Mouse (Mus musculus) stomach, postnatal 0 days (tissue): ENCODE results near the gene Eefsec. TPM values are rescaled to one million over a fixed set of nuclear protein-coding genes. Genes with fewer than 3 reads are reported as not detected.

Experiments used
- ATAC-seq: fragments of 200-750 bp; cut with Nextera tagmentation; 2 replicates; pipeline ENCODE4 v1.8.0; 2017; ENCODE audit not compliant: low FRiP score, low TSS enrichment
- DNase-seq: peaks from one replicate; pipeline ENCODE4 v3.0.0-alpha.2; 2016; ENCODE audit warnings: low spot score
- H3K27ac ChIP-seq: fragments of 300-500 bp; sonication (generic); replicated peaks from 2 replicates; pipeline ENCODE4 v1.5.1; 2014; ENCODE audit warnings: mild to moderate bottlenecking, control low read depth
- H3K27me3 ChIP-seq: fragments of 300-500 bp; sonication (generic); 2 replicates; pipeline ENCODE4 v1.6.1; 2014; ENCODE audit warnings: low read length; ENCODE audit not compliant: control insufficient read depth, insufficient read depth
- H3K36me3 ChIP-seq: fragments of 300-500 bp; sonication (generic); 2 replicates; pipeline ENCODE4 v1.6.1; 2014; ENCODE audit warnings: low read length, mixed read lengths; ENCODE audit not compliant: control insufficient read depth, insufficient read depth
- H3K4me1 ChIP-seq: fragments of 300-500 bp; sonication (generic); replicated peaks from 2 replicates; pipeline ENCODE4 v1.6.1; 2014; ENCODE audit warnings: antibody characterized with exemption; ENCODE audit not compliant: control insufficient read depth, insufficient read depth
- H3K4me2 ChIP-seq: fragments of 300-500 bp; sonication (generic); replicated peaks from 2 replicates; pipeline ENCODE4 v1.6.1; 2014; ENCODE audit warnings: low read depth, mild to moderate bottlenecking, control low read depth, moderate library complexity
- H3K4me3 ChIP-seq: fragments of 300-500 bp; sonication (generic); 2 replicates; pipeline ENCODE4 v1.5.1; 2014; ENCODE audit warnings: low read depth, low read length, control low read depth
- H3K9ac ChIP-seq: fragments of 300-500 bp; sonication (generic); 2 replicates; pipeline ENCODE4 v1.6.1; 2014; ENCODE audit warnings: mild to moderate bottlenecking, low read length, control low read depth, mixed read lengths
- H3K9me3 ChIP-seq: fragments of 300-500 bp; sonication (generic); 2 replicates; pipeline ENCODE4 v1.6.1; 2016; ENCODE audit warnings: low read length; ENCODE audit not compliant: control insufficient read depth
- CTCF ChIP-seq: IDR thresholded peaks from 2 replicates; pipeline ENCODE4 v1.5.1; 2016; ENCODE audit warnings: antibody characterized with exemption, low read depth, mild to moderate bottlenecking, moderate library complexity
- EP300 ChIP-seq: optimal IDR thresholded peaks from 2 replicates; pipeline ENCODE3; 2016; ENCODE audit warnings: antibody characterized with exemption
- WGBS: fragments of 180-500 bp; shearing (Covaris S2); extraction: QIAGEN DNeasy Blood & Tissue Kit; methylation state at CpG from one replicate; pipeline ENCODE4 v1.1.7; 2014; 5-methylcytosine and 5-hydroxymethylcytosine counted together
- polyA plus RNA-seq: library from polyadenylated mRNA; unstranded; fragments of >200 nt; fragmentation: Nextera tagmentation; extraction: Ambion mirVana; gene quantifications from 2 replicates; pipeline ENCODE4 v1.2.1, GENCODE M21; 2015

Eefsec gene
- polyA plus RNA-seq, 1 experiment from 2014 or later: 20.6 TPM

- peaks cover 3% of the 10 kb centered on the region; the same call in 1 of the 2 replicates for H3K27me3 ChIP-seq
- no peaks in the 10 kb centered on the region for H3K4me1 ChIP-seq
- no peak for DNase-seq
- no peaks in the 10 kb centered on the region for H3K9me3 ChIP-seq
- no peak overlapping the region for H3K9ac ChIP-seq
- H3K4me2 ChIP-seq: no peak overlapping the region
- TF ChIP-seq EP300 (no peak), CTCF (no peak)
- no peak overlapping the region for H3K4me3 ChIP-seq
- no peak overlapping the region for H3K27ac ChIP-seq
- H3K36me3 ChIP-seq: no peaks in the 10 kb centered on the region
- WGBS: 42% methylated on average over 8 of the region's 8 CpGs
- no peak for ATAC-seq
Measured at GRCm38 (mm10) chr6:88235461-88235860, 210.9 kb downstream of the Eefsec start.

GRCm38 (mm10) chr6:88233996-88234395, 212.3 kb downstream of the Eefsec start:
- Histone ChIP-seq H3K9me3 (no peaks in the 10 kb centered on the region), H3K4me1 (no peaks in the 10 kb centered on the region), H3K9ac (no peak overlapping the region), H3K27ac (no peak overlapping the region), H3K4me3 (no peak overlapping the region), H3K4me2 (no peak overlapping the region), H3K27me3 (no peaks in the 10 kb centered on the region), H3K36me3 (no peaks in the 10 kb centered on the region)
- TF ChIP-seq EP300 (no peak), CTCF (no peak)
- peak; percentile 44; the same call in 1 of the 2 replicates for ATAC-seq
- 55% methylated on average over 8 of the region's 8 CpGs for WGBS
- peak; percentile 29 for DNase-seq

GRCm38 (mm10) chr6:88232221-88232620, 214.1 kb downstream of the Eefsec start:
- H3K36me3 ChIP-seq: no peaks in the 10 kb centered on the region
- H3K27ac ChIP-seq: no peak overlapping the region
- ATAC-seq: no peak
- WGBS: 50% methylated on average over 6 of the region's 6 CpGs
- H3K4me3 ChIP-seq: no peak overlapping the region
- no peak overlapping the region for H3K9ac ChIP-seq
- no peaks in the 10 kb centered on the region for H3K27me3 ChIP-seq
- TF ChIP-seq EP300: no peak
- no peak for TF ChIP-seq CTCF
- H3K9me3 ChIP-seq: no peaks in the 10 kb centered on the region
- H3K4me1 ChIP-seq: no peaks in the 10 kb centered on the region
- H3K4me2 ChIP-seq: no peak overlapping the region
- no peak for DNase-seq

GRCm38 (mm10) chr6:88231821-88232220, 214.5 kb downstream of the Eefsec start:
- ATAC-seq: no peak

GRCm38 (mm10) chr6:88229221-88229620, 217.1 kb downstream of the Eefsec start:
- H3K27ac ChIP-seq: no peak overlapping the region
- WGBS: 79% methylated on average over 12 of the region's 12 CpGs
- H3K4me1 ChIP-seq: no peaks in the 10 kb centered on the region
- ATAC-seq (no peak), DNase-seq (no peak)
- H3K9ac ChIP-seq: no peak overlapping the region
- no peaks in the 10 kb centered on the region for H3K9me3 ChIP-seq
- no peak overlapping the region for H3K4me3 ChIP-seq
- H3K4me2 ChIP-seq: no peak overlapping the region
- TF ChIP-seq EP300: no peak
- no peak for TF ChIP-seq CTCF
- no peaks in the 10 kb centered on the region for H3K36me3 ChIP-seq
- no peaks in the 10 kb centered on the region for H3K27me3 ChIP-seq

More at GRCm38 (mm10) chr6:88231821-88232220, 214.5 kb downstream of the Eefsec start:
- Histone ChIP-seq H3K4me3 (no peak overlapping the region), H3K36me3 (no peaks in the 10 kb centered on the region), H3K9ac (no peak overlapping the region), H3K4me2 (no peak overlapping the region), H3K9me3 (no peaks in the 10 kb centered on the region), H3K27me3 (no peaks in the 10 kb centered on the region), H3K27ac (no peak overlapping the region), H3K4me1 (no peaks in the 10 kb centered on the region)
- TF ChIP-seq CTCF (no peak), EP300 (no peak)
- 73% methylated on average over 7 of the region's 7 CpGs for WGBS
- no peak for DNase-seq

GRCm38 (mm10) chr6:88227537-88227936, 218.8 kb downstream of the Eefsec start:
- Histone ChIP-seq H3K4me3 (no peak overlapping the region), H3K9ac (no peak overlapping the region), H3K36me3 (no peaks in the 10 kb centered on the region), H3K4me1 (no peaks in the 10 kb centered on the region), H3K27me3 (no peaks in the 10 kb centered on the region), H3K9me3 (no peaks in the 10 kb centered on the region), H3K4me2 (no peak overlapping the region), H3K27ac (no peak overlapping the region)
- ATAC-seq (no peak), DNase-seq (no peak)
- WGBS: 53% methylated on average over 7 of the region's 7 CpGs
- TF ChIP-seq EP300 (no peak), CTCF (no peak)
